Mouse (Mus musculus): ENCODE data around the gene Hspbap1. TPM values are rescaled to one million over a fixed set of nuclear protein-coding genes. Genes with fewer than 3 reads are reported as not detected.

Hspbap1 gene
- polyA plus RNA-seq, 1 experiment = 15.9 TPM

- no peak overlapping the region for H3K4me3 ChIP-seq (ENCODE audit: control insufficient read depth, low read depth, low read length)
- H3K27me3 ChIP-seq (ENCODE audit: control insufficient read depth, insufficient read depth, low read length) = no peaks in the 10 kb centered on the region
- no peaks in the 10 kb centered on the region for H3K36me3 ChIP-seq (ENCODE audit: control insufficient read depth, insufficient read depth, low read length)
- H3K4me1 ChIP-seq (ENCODE audit: control insufficient read depth, insufficient read depth, low read length) = peaks cover 10% of the 10 kb centered on the region
- H3K27ac ChIP-seq (ENCODE audit: control insufficient read depth, insufficient read depth, low read depth, low read length) = no peak overlapping the region
- TF ChIP-seq CTCF (IDR thresholded peaks at IDR 0.05; ENCODE audit: control insufficient read depth, insufficient read depth, insufficient replicate concordance, low read depth, low read length) = no peak
- TF ChIP-seq POLR2A (IDR thresholded peaks at IDR 0.05; ENCODE audit: control insufficient read depth, low read depth, low read length) = no peak
These were observed 2.4 kb downstream of the Hspbap1 start for GRCm38 (mm10) chr16:35772598-35772997.

GRCm38 (mm10) chr16:35775835-35776234, 5.7 kb downstream of the Hspbap1 start:
- Histone ChIP-seq H3K36me3 (ENCODE audit: control insufficient read depth, insufficient read depth, low read length) (no peaks in the 10 kb centered on the region), H3K27me3 (ENCODE audit: control insufficient read depth, insufficient read depth, low read length) (no peaks in the 10 kb centered on the region), H3K4me1 (ENCODE audit: control insufficient read depth, insufficient read depth, low read length) (peaks cover 4% of the 10 kb centered on the region), H3K27ac (ENCODE audit: control insufficient read depth, insufficient read depth, low read depth, low read length) (no peak overlapping the region), H3K4me3 (ENCODE audit: control insufficient read depth, low read depth, low read length) (no peak overlapping the region)
- TF ChIP-seq CTCF (IDR thresholded peaks at IDR 0.05; ENCODE audit: control insufficient read depth, insufficient read depth, insufficient replicate concordance, low read depth, low read length) (no peak), POLR2A (IDR thresholded peaks at IDR 0.05; ENCODE audit: control insufficient read depth, low read depth, low read length) (no peak)

- Histone ChIP-seq H3K27me3 (ENCODE audit: control insufficient read depth, insufficient read depth, low read length) (no peaks in the 10 kb centered on the region), H3K4me3 (ENCODE audit: control insufficient read depth, low read depth, low read length) (no peak overlapping the region), H3K27ac (ENCODE audit: control insufficient read depth, insufficient read depth, low read depth, low read length) (no peak overlapping the region), H3K36me3 (ENCODE audit: control insufficient read depth, insufficient read depth, low read length) (no peaks in the 10 kb centered on the region), H3K4me1 (ENCODE audit: control insufficient read depth, insufficient read depth, low read length) (no peaks in the 10 kb centered on the region)
- no peak for TF ChIP-seq CTCF (IDR thresholded peaks at IDR 0.05; ENCODE audit: control insufficient read depth, insufficient read depth, insufficient replicate concordance, low read depth, low read length)
- no peak for TF ChIP-seq POLR2A (IDR thresholded peaks at IDR 0.05; ENCODE audit: control insufficient read depth, low read depth, low read length)
These were observed 6.6 kb downstream of the Hspbap1 start for GRCm38 (mm10) chr16:35776737-35777136.

- Histone ChIP-seq H3K36me3 (ENCODE audit: control insufficient read depth, insufficient read depth, low read length) (no peaks in the 10 kb centered on the region), H3K4me3 (ENCODE audit: control insufficient read depth, low read depth, low read length) (no peak overlapping the region), H3K27me3 (ENCODE audit: control insufficient read depth, insufficient read depth, low read length) (no peaks in the 10 kb centered on the region), H3K27ac (ENCODE audit: control insufficient read depth, insufficient read depth, low read depth, low read length) (no peak overlapping the region), H3K4me1 (ENCODE audit: control insufficient read depth, insufficient read depth, low read length) (no peaks in the 10 kb centered on the region)
- no peak for TF ChIP-seq POLR2A (IDR thresholded peaks at IDR 0.05; ENCODE audit: control insufficient read depth, low read depth, low read length)
These were observed 7.6 kb downstream of the Hspbap1 start for GRCm38 (mm10) chr16:35777768-35778167.

- no peak for TF ChIP-seq POLR2A (IDR thresholded peaks at IDR 0.05; ENCODE audit: control insufficient read depth, low read depth, low read length)
- Histone ChIP-seq H3K36me3 (ENCODE audit: control insufficient read depth, insufficient read depth, low read length) (no peaks in the 10 kb centered on the region), H3K4me3 (ENCODE audit: control insufficient read depth, low read depth, low read length) (no peak overlapping the region)
These were observed 9.5 kb downstream of the Hspbap1 start for GRCm38 (mm10) chr16:35779681-35780080.

GRCm38 (mm10) chr16:35781096-35781495, 10.9 kb downstream of the Hspbap1 start:
- H3K27ac ChIP-seq (ENCODE audit: control insufficient read depth, insufficient read depth, low read depth, low read length) = no peak overlapping the region
- H3K4me1 ChIP-seq (ENCODE audit: control insufficient read depth, insufficient read depth, low read length) = no peaks in the 10 kb centered on the region
- H3K4me3 ChIP-seq (ENCODE audit: control insufficient read depth, low read depth, low read length) = no peak overlapping the region
- no peaks in the 10 kb centered on the region for H3K27me3 ChIP-seq (ENCODE audit: control insufficient read depth, insufficient read depth, low read length)
- H3K36me3 ChIP-seq (ENCODE audit: control insufficient read depth, insufficient read depth, low read length) = no peaks in the 10 kb centered on the region
- TF ChIP-seq POLR2A (IDR thresholded peaks at IDR 0.05; ENCODE audit: control insufficient read depth, low read depth, low read length) = no peak
- TF ChIP-seq CTCF (IDR thresholded peaks at IDR 0.05; ENCODE audit: control insufficient read depth, insufficient read depth, insufficient replicate concordance, low read depth, low read length) = no peak

More at GRCm38 (mm10) chr16:35779681-35780080, 9.5 kb downstream of the Hspbap1 start:
- H3K4me1 ChIP-seq (ENCODE audit: control insufficient read depth, insufficient read depth, low read length) = no peaks in the 10 kb centered on the region
- H3K27me3 ChIP-seq (ENCODE audit: control insufficient read depth, insufficient read depth, low read length) = no peaks in the 10 kb centered on the region
- H3K27ac ChIP-seq (ENCODE audit: control insufficient read depth, insufficient read depth, low read depth, low read length) = no peak overlapping the region

- Histone ChIP-seq H3K27me3 (ENCODE audit: control insufficient read depth, insufficient read depth, low read length) (no peaks in the 10 kb centered on the region), H3K4me3 (ENCODE audit: control insufficient read depth, low read depth, low read length) (no peak overlapping the region), H3K36me3 (ENCODE audit: control insufficient read depth, insufficient read depth, low read length) (no peaks in the 10 kb centered on the region), H3K27ac (ENCODE audit: control insufficient read depth, insufficient read depth, low read depth, low read length) (no peak overlapping the region), H3K4me1 (ENCODE audit: control insufficient read depth, insufficient read depth, low read length) (no peaks in the 10 kb centered on the region)
- no peak for TF ChIP-seq POLR2A (IDR thresholded peaks at IDR 0.05; ENCODE audit: control insufficient read depth, low read depth, low read length)
- TF ChIP-seq CTCF (IDR thresholded peaks at IDR 0.05; ENCODE audit: control insufficient read depth, insufficient read depth, insufficient replicate concordance, low read depth, low read length) = no peak
These were observed 11.5 kb downstream of the Hspbap1 start for GRCm38 (mm10) chr16:35781651-35782050.
